Mouse (Mus musculus) thymus, adult 2 months (tissue): ENCODE measurements around the gene Ap5s1. TPM values are rescaled to one million over a fixed set of nuclear protein-coding genes. Genes with fewer than 3 reads are reported as not detected.
A peak's percentile ranks its signal among the peaks of the same experiment; 100 is the strongest.

Experiments
- DNase-seq: peaks from one replicate; pipeline ENCODE4 v3.0.0; 2021
- H3K27ac ChIP-seq: fragments of 200-500 bp; 2 replicates; pipeline ENCODE4 v1.5.1; 2012; ENCODE audit warnings: low read length, control low read depth; ENCODE audit not compliant: control insufficient read depth, insufficient read depth
- H3K27me3 ChIP-seq: fragments of 200-500 bp; 2 replicates; pipeline ENCODE4 v1.6.1; 2012; ENCODE audit warnings: mild to moderate bottlenecking, low read length, moderate library complexity, mixed read lengths; ENCODE audit not compliant: control insufficient read depth, insufficient read depth
- H3K36me3 ChIP-seq: fragments of 200-500 bp; 2 replicates; pipeline ENCODE4 v1.6.1; 2012; ENCODE audit warnings: mild to moderate bottlenecking, low read length, moderate library complexity; ENCODE audit not compliant: control insufficient read depth, insufficient read depth
- H3K4me1 ChIP-seq: fragments of 200-500 bp; replicated peaks from 2 replicates; pipeline ENCODE4 v1.6.1; 2012; ENCODE audit warnings: low read length; ENCODE audit not compliant: control insufficient read depth, insufficient read depth
- H3K4me3 ChIP-seq: fragments of 200-500 bp; 2 replicates; pipeline ENCODE4 v1.5.1; 2012; ENCODE audit warnings: mild to moderate bottlenecking, low read length, control low read depth, moderate library complexity; ENCODE audit not compliant: control insufficient read depth, insufficient read depth
- CTCF ChIP-seq: fragments of 200-500 bp; IDR thresholded peaks from 2 replicates; pipeline ENCODE4 v1.5.1; 2012; ENCODE audit warnings: mild to moderate bottlenecking, control low read depth, low read length, moderate library complexity, borderline replicate concordance; ENCODE audit not compliant: control insufficient read depth, poor library complexity, insufficient read depth; ENCODE audit errors: extremely low read depth
- POLR2A ChIP-seq: fragments of 200-500 bp; IDR thresholded peaks from 2 replicates; pipeline ENCODE4 v1.6.1; 2012; ENCODE audit warnings: mild to moderate bottlenecking, low read length, control low read depth, moderate library complexity; ENCODE audit not compliant: control insufficient read depth, poor library complexity, insufficient read depth; ENCODE audit errors: extremely low read depth
- WGBS: fragments of 180-500 bp; shearing (Covaris S2); methylation state at CpG from one replicate; pipeline ENCODE4 v1.1.7; 2018; 5-methylcytosine and 5-hydroxymethylcytosine counted together
- polyA plus RNA-seq: library from polyadenylated mRNA; depleted of rRNA; stranded (reverse); fragments of >200 nt; gene quantifications from 2 replicates; pipeline ENCODE4 v1.2.3, GENCODE M21; 2012

Gene Ap5s1
- polyA plus RNA-seq, 1 experiment = 52.7 TPM

- H3K36me3 ChIP-seq = no peaks in the 10 kb centered on the region
- H3K27ac ChIP-seq = no peak overlapping the region
- no peak for DNase-seq
- no peak for TF ChIP-seq POLR2A
- no peak for TF ChIP-seq CTCF
- no peaks in the 10 kb centered on the region; the same call in 1 of the 2 replicates for H3K27me3 ChIP-seq
- peaks cover 23% of the 10 kb centered on the region for H3K4me1 ChIP-seq
- no peak overlapping the region for H3K4me3 ChIP-seq
- 88% methylated on average over 3 of the region's 3 CpGs for WGBS
These were observed 31.5 kb upstream of the Ap5s1 start for GRCm38 (mm10) chr2:131175286-131175944.

DNA sequence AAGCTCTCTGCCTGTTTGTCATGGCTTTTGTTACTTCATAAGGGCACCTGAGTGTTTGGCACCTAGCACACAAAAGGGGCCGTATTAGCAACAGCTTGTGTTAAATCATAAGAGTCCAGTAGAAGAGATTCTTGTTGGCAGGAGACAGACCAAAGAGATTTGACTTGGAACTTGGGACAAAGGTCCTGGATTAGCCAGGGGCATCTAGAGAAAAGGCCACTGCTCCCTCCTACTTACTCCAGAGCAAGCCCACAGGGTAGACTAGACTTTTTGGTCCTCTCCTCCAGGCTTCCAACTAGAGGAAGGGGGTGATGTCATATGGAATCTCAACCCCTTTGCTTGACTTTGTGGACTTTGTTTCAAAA is 31.0 kb upstream of the Ap5s1 start:
- Histone ChIP-seq H3K27ac (no peak overlapping the region), H3K4me1 (peaks cover 23% of the 10 kb centered on the region), H3K4me3 (no peak overlapping the region), H3K27me3 (no peaks in the 10 kb centered on the region; the same call in 1 of the 2 replicates), H3K36me3 (no peaks in the 10 kb centered on the region)
- no peak for DNase-seq
- TF ChIP-seq CTCF (no peak), POLR2A (no peak)
- WGBS = 95% methylated on average over 1 of the region's 1 CpGs

DNA sequence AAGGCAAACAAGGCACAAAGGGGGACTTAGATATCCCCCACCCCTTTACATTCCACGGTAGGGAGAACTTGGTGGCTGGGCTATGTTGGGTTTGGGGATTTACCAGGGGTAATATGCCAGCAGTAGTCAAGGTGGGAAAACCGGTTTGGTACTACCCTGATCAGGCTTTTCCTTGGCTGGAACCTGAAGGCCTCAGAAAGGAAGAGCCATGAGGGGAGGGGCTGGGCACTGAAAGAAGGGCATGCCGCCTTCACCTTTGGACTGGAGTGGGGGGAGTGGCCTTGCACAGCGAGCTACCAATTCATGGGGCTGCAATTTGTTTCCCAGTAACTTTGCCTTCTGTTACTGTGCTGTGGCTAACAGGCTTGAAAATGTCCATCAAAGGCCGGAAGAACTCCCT is 30.4 kb upstream of the Ap5s1 start:
- Histone ChIP-seq H3K27ac (no peak overlapping the region), H3K36me3 (no peaks in the 10 kb centered on the region), H3K27me3 (no peaks in the 10 kb centered on the region; the same call in 1 of the 2 replicates), H3K4me3 (no peak overlapping the region), H3K4me1 (peaks cover 20% of the 10 kb centered on the region)
- WGBS = 95% methylated on average over 5 of the region's 5 CpGs
- DNase-seq = no peak
- TF ChIP-seq POLR2A = no peak
- TF ChIP-seq CTCF = no peak

- Histone ChIP-seq H3K27me3 (no peaks in the 10 kb centered on the region), H3K27ac (no peak overlapping the region), H3K4me1 (peaks cover 20% of the 10 kb centered on the region), H3K36me3 (no peaks in the 10 kb centered on the region), H3K4me3 (no peak overlapping the region)
- TF ChIP-seq POLR2A (no peak), CTCF (no peak)
- no peak for DNase-seq
- 97% methylated on average over 9 of the region's 9 CpGs for WGBS
These were observed 28.9 kb upstream of the Ap5s1 start for GRCm38 (mm10) chr2:131177932-131178331.

DNA sequence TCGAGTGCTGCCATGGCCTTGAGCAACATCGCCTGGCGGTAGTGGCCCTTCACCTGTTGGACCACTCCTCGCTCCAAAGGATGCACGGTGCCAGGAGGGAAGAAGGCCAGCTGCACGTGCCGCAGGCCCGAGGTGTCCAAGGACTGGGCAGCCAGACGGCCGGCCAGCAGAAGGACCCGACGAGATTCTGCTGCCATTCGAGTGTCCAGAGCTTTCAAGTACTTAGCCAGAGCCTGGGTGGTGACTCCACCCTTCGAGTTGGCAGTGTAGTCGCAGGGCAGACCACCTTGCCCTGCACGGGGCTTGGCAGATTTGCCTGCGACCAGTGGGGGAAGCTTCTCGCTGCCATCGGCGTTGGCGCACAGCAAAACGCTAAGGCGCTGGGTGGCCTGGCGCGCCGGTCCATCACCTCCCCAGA is 28.0 kb upstream of the Ap5s1 start:
- H3K4me3 ChIP-seq = peak overlapping the region; percentile 79
- DNase-seq = no peak
- H3K4me1 ChIP-seq = peaks cover 20% of the 10 kb centered on the region
- H3K36me3 ChIP-seq = no peaks in the 10 kb centered on the region
- WGBS = 54% methylated on average over 26 of the region's 26 CpGs
- H3K27me3 ChIP-seq = no peaks in the 10 kb centered on the region
- no peak for TF ChIP-seq POLR2A
- TF ChIP-seq CTCF = no peak; the same call in 1 of the 2 replicates
- H3K27ac ChIP-seq = no peak overlapping the region

- Histone ChIP-seq H3K4me1 (peaks cover 20% of the 10 kb centered on the region), H3K27ac (no peak overlapping the region), H3K36me3 (no peaks in the 10 kb centered on the region), H3K4me3 (peak overlapping the region; percentile 79), H3K27me3 (no peaks in the 10 kb centered on the region)
- under 1% methylated on average over 67 of the region's 67 CpGs for WGBS
- TF ChIP-seq CTCF (no peak), POLR2A (no peak)
- DNase-seq = peak; percentile 39
These were observed 27.5 kb upstream of the Ap5s1 start for GRCm38 (mm10) chr2:131179246-131179886.
